Mouse (Mus musculus): Measurements from ENCODE around the gene Ssu2. TPM values are rescaled to one million over a fixed set of nuclear protein-coding genes. Genes with fewer than 3 reads are reported as not detected.

The Ssu2 gene
- polyA plus RNA-seq (2017; shearing (Covaris generic)), result not detected

GRCm38 (mm10) chr6:112387947-112388346 lies at the start of gene Ssu2:
Ssu2 (minus strand) TSS chr6:112388023.

Other genes with a start within 250 kb of the Ssu2 start
- not detected for gene Lmcd1, start 114.3 kb downstream of the Ssu2 start, polyA plus RNA-seq (2017; shearing (Covaris generic))
- gene Cav3, start 71.5 kb upstream of the Ssu2 start, polyA plus RNA-seq (2017; shearing (Covaris generic)), result not detected
- gene Oxtr, start 101.9 kb upstream of the Ssu2 start, polyA plus RNA-seq (2017; shearing (Covaris generic)), result 0.06 TPM

All from CD4-positive, CD25-positive, alpha-beta regulatory T cell (primary cell).